Mouse (Mus musculus) cortical plate, adult 2 months (tissue): ENCODE data around the gene Dnase2b.

Source experiments
- CTCF ChIP-seq: fragments of 200-500 bp; IDR thresholded peaks from 2 replicates; pipeline ENCODE4 v1.5.1; 2011; ENCODE audit warnings: mild to moderate bottlenecking, control low read depth, low read length; ENCODE audit not compliant: insufficient read depth; ENCODE audit errors: extremely low read depth
- POLR2A ChIP-seq: fragments of 200-500 bp; IDR thresholded peaks from 2 replicates; pipeline ENCODE4 v1.6.1; 2011; ENCODE audit warnings: mild to moderate bottlenecking, low read length, control low read depth; ENCODE audit not compliant: insufficient read depth; ENCODE audit errors: extremely low read depth

DNA sequence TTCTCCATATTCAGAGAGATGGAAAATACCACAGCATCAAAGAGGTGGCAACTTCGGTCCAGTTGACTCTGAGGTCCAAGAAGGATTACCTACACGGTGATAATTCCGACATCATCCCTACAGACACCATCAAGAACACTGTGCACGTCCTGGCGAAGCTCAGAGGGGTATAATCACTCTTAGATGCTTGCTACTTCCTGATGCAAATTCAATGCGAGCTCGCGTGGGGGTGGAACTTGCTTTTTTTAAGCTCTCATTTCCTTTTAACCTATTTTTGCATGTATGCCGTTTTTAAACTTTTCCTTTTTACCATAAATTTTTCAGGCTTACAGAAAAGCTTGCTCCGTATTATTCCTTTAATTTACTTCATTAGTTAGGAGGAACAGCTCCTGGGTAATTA is 5.1 kb downstream of the Dnase2b start:
- no peak for TF ChIP-seq CTCF
- TF ChIP-seq POLR2A: no peak
